Comparison of ENCODE assay signal across 17 mouse cellular contexts in the genomic region with DNA sequence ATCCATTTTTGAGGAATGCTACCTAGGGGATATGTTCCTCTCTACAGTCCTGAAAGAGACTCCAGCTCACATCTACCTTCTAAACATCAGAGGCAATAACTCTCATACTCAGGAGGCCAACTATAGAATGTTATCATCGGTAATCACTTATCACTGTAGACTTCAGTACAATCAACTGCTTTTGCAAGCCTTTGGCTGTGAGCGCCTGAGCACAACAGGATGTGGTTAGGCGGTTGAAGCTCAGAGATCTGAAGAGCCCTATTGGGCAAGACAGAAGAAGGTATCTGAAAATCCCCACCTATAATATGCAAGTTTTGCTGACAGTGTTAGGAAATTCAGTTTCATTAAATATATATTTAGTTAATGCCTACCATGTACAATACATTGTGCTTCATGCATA. TPM values are rescaled to one million over a fixed set of nuclear protein-coding genes. Genes with fewer than 3 reads are reported as not detected.
A peak's percentile ranks its signal among the peaks of the same experiment; 100 is the strongest.
DNase-seq lines count a peak whose midpoint lies in the region; ATAC-seq lines count a peak whose summit lies in the region.
"Had no signal": no experiment of that assay in that cellular context is flagged by ENCODE, and none has a peak within 500 bp of the region (broad histone marks: within the 10 kb centered on the region; RNA-seq: fewer than 3 reads in every experiment).

No protein-coding gene starts in this region.

- H3K4me3 ChIP-seq in hindbrain, embryonic 12.5 days: no peak overlapping the region
- H3K4me3 ChIP-seq in hindbrain, embryonic 16.5 days (ENCODE audit: low read length): no peak overlapping the region
- H3K4me3 ChIP-seq: forebrain, embryonic 15.5 days had no signal

- H3K9me3 ChIP-seq in hindbrain, embryonic 12.5 days (replicated peaks): no peaks in the 10 kb centered on the region; the same call in 1 of the 2 replicates
- H3K9me3 ChIP-seq in hindbrain, embryonic 16.5 days (ENCODE audit: control insufficient read depth, low read length): no peaks in the 10 kb centered on the region
- H3K9me3 ChIP-seq: forebrain, embryonic 15.5 days had no signal

- H3K27ac ChIP-seq in hindbrain, embryonic 12.5 days: no peak overlapping the region
- H3K27ac ChIP-seq in hindbrain, embryonic 16.5 days (ENCODE audit: low read depth, low read length): no peak overlapping the region
- H3K27ac ChIP-seq: forebrain, embryonic 15.5 days; kidney, postnatal 0 days had no signal

- peak; percentile 63; the same call in 1 of the 2 replicates for ATAC-seq in monocyte, adult 5-6 weeks (replicated peaks; ENCODE audit: insufficient number of reproducible peaks, low FRiP score, low TSS enrichment, poor library complexity, severe bottlenecking)
- ATAC-seq in hindbrain, embryonic 12.5 days (ENCODE audit: low FRiP score): no peak
- no peak for ATAC-seq in hindbrain, embryonic 16.5 days
- ATAC-seq: forebrain, embryonic 15.5 days; lung, postnatal 0 days; midbrain, embryonic 16.5 days had no signal

- WGBS in hindbrain, embryonic 12.5 days: 94% methylated on average over 3 of the region's 3 CpGs
- 94% methylated on average over 3 of the region's 3 CpGs for WGBS in hindbrain, embryonic 16.5 days

- no peak overlapping the region for H3K9ac ChIP-seq in hindbrain, embryonic 12.5 days
- H3K9ac ChIP-seq in hindbrain, embryonic 16.5 days (ENCODE audit: low read depth, low read length): no peak overlapping the region
- H3K9ac ChIP-seq: forebrain, embryonic 15.5 days had no signal

- no peaks in the 10 kb centered on the region for H3K36me3 ChIP-seq in hindbrain, embryonic 12.5 days
- no peaks in the 10 kb centered on the region for H3K36me3 ChIP-seq in hindbrain, embryonic 16.5 days (ENCODE audit: control insufficient read depth, insufficient read depth, low read length)
- H3K36me3 ChIP-seq: forebrain, embryonic 15.5 days had no signal

- H3K27me3 ChIP-seq in hindbrain, embryonic 12.5 days: no peaks in the 10 kb centered on the region
- H3K27me3 ChIP-seq in hindbrain, embryonic 16.5 days (replicated peaks; ENCODE audit: control insufficient read depth, insufficient read depth, low read length): no peaks in the 10 kb centered on the region
- H3K27me3 ChIP-seq: forebrain, embryonic 15.5 days had no signal

- no peaks in the 10 kb centered on the region for H3K4me1 ChIP-seq in hindbrain, embryonic 12.5 days
- H3K4me1 ChIP-seq in hindbrain, embryonic 16.5 days (ENCODE audit: control insufficient read depth, insufficient read depth, low read depth, low read length): no peaks in the 10 kb centered on the region
- H3K4me1 ChIP-seq: forebrain, embryonic 15.5 days had no signal

- DNase-seq in lung, postnatal 25 days (ENCODE audit: low spot score): peak; percentile 63
- DNase-seq in lung, postnatal 4 days: no peak
- peak; percentile 94 for DNase-seq in T-cell, adult 2 months (ENCODE audit: low spot score)
- peak; percentile 83 for DNase-seq in thymus, postnatal 14 days
- DNase-seq in adrenal gland, postnatal 10 days: no peak
- DNase-seq: cerebellum, adult 18-20 months; gastrocnemius, postnatal 10 days; right cerebral cortex, adult 18-20 months had no signal

- no peak overlapping the region for H3K4me2 ChIP-seq in hindbrain, embryonic 12.5 days (replicated peaks)
- H3K4me2 ChIP-seq in hindbrain, embryonic 16.5 days (ENCODE audit: low read length): no peak overlapping the region
- H3K4me2 ChIP-seq: forebrain, embryonic 15.5 days; liver, embryonic 11.5 days had no signal

RNA-seq across cellular contexts. Expression of a gene that starts 29.1 kb away (rescaled TPM):
- total RNA-seq in monocyte, adult 5-6 weeks (2017): not detected in 3 replicates
- total RNA-seq in adrenal gland, postnatal 10 days (2021): under 1 TPM; 0.48 TPM
- 0.31 and 1.3 TPM in 2 replicates for polyA plus RNA-seq in hindbrain, embryonic 12.5 days (2016; fragmentation: Nextera tagmentation; extraction: Ambion mirVana)
- polyA plus RNA-seq in hindbrain, embryonic 16.5 days (2015; fragmentation: Nextera tagmentation; extraction: Ambion mirVana): 0.61 and 0.69 TPM in 2 replicates
- polyA plus RNA-seq: C2C12; lung, postnatal 0 days had no signal

RNA-seq across cellular contexts. Expression of a gene that starts 58.9 kb away (rescaled TPM):
- total RNA-seq in monocyte, adult 5-6 weeks (2017): 1.3 to 3.2 TPM (median 1.4 TPM) in 3 replicates
- 1 to 10 TPM; 2.3 to 2.4 TPM for total RNA-seq in adrenal gland, postnatal 10 days (2021)
- 14.4 and 18.5 TPM in 2 replicates for polyA plus RNA-seq in hindbrain, embryonic 12.5 days (2016; fragmentation: Nextera tagmentation; extraction: Ambion mirVana)
- 6.8 and 7.2 TPM in 2 replicates for polyA plus RNA-seq in hindbrain, embryonic 16.5 days (2015; fragmentation: Nextera tagmentation; extraction: Ambion mirVana)

RNA-seq across cellular contexts. Expression of a gene that starts 59.0 kb away (rescaled TPM):
- total RNA-seq in monocyte, adult 5-6 weeks (2017): 0.86 to 4.7 TPM in 2 of 3 replicates, not detected in the other
- total RNA-seq in adrenal gland, postnatal 10 days (2021): 1 to 10 TPM; 4.7 TPM
- polyA plus RNA-seq in hindbrain, embryonic 12.5 days (2016; fragmentation: Nextera tagmentation; extraction: Ambion mirVana): 18.4 and 20.8 TPM in 2 replicates
- polyA plus RNA-seq in hindbrain, embryonic 16.5 days (2015; fragmentation: Nextera tagmentation; extraction: Ambion mirVana): 28.3 and 34.2 TPM in 2 replicates

Comparison
In these comparisons a context has a peak if more than half of its experiments do, and no peak if none do; other contexts are left out.
1. DNase-seq: peak in lung, postnatal 25 days (single experiment), T-cell, adult 2 months (single experiment) and thymus, postnatal 14 days (single experiment); none in lung, postnatal 4 days (0 of 2) and adrenal gland, postnatal 10 days (single experiment).